Mouse (Mus musculus): ENCODE data around the gene Smarcd1. TPM values are rescaled to one million over a fixed set of nuclear protein-coding genes. Genes with fewer than 3 reads are reported as not detected.
"Not testable (repeated sequence)": the region's sequence is repeated elsewhere in the genome, so short reads cannot be mapped to it uniquely, and the experiment has no call there.

The Smarcd1 gene
- polyA plus RNA-seq, 1 experiment from 2014 or later, result 25.5 TPM

- H3K36me3 ChIP-seq, result no peaks in the 10 kb centered on the region
- H3K27ac ChIP-seq (ENCODE audit: poor library complexity, severe bottlenecking), result no peak overlapping the region
- no peaks in the 10 kb centered on the region for H3K9me3 ChIP-seq (replicated peaks)
- 7% methylated on average over 4 of the region's 4 CpGs for WGBS
- H3K9ac ChIP-seq, result no peak overlapping the region
- no peak for ATAC-seq (ENCODE audit: insufficient number of reproducible peaks, low FRiP score)
- peaks cover 45% of the 10 kb centered on the region; the same call in 1 of the 2 replicates for H3K27me3 ChIP-seq (replicated peaks)
- no peak overlapping the region for H3K4me3 ChIP-seq
- peaks cover 5% of the 10 kb centered on the region; the same call in 1 of the 2 replicates for H3K4me1 ChIP-seq (replicated peaks)
- H3K4me2 ChIP-seq, result no peak overlapping the region
Observed at GRCm38 (mm10) chr15:99688712-99689111, 13.2 kb upstream of the Smarcd1 start.

GRCm38 (mm10) chr15:99690924-99691323, 11.0 kb upstream of the Smarcd1 start:
- no peak for ATAC-seq (ENCODE audit: insufficient number of reproducible peaks, low FRiP score)
- Histone ChIP-seq H3K9me3 (replicated peaks) (no peaks in the 10 kb centered on the region), H3K27ac (ENCODE audit: poor library complexity, severe bottlenecking) (no peak overlapping the region), H3K4me2 (no peak overlapping the region), H3K4me1 (replicated peaks) (peaks cover 16% of the 10 kb centered on the region), H3K27me3 (replicated peaks) (peaks cover 36% of the 10 kb centered on the region; the same call in 1 of the 2 replicates), H3K4me3 (no peak overlapping the region), H3K9ac (no peak overlapping the region), H3K36me3 (no peaks in the 10 kb centered on the region)
- 23% methylated on average over 4 of the region's 4 CpGs for WGBS

GRCm38 (mm10) chr15:99691976-99692375, 10.0 kb upstream of the Smarcd1 start:
- Histone ChIP-seq H3K27ac (ENCODE audit: poor library complexity, severe bottlenecking) (no peak overlapping the region), H3K4me1 (replicated peaks) (peaks cover 16% of the 10 kb centered on the region), H3K4me2 (no peak overlapping the region), H3K36me3 (no peaks in the 10 kb centered on the region), H3K27me3 (replicated peaks) (peaks cover 40% of the 10 kb centered on the region), H3K9ac (no peak overlapping the region), H3K4me3 (no peak overlapping the region), H3K9me3 (replicated peaks) (no peaks in the 10 kb centered on the region)
- WGBS, result 43% methylated on average over 9 of the region's 9 CpGs
- ATAC-seq (ENCODE audit: insufficient number of reproducible peaks, low FRiP score), result no peak

GRCm38 (mm10) chr15:99697309-99697708, 4.6 kb upstream of the Smarcd1 start:
- Histone ChIP-seq H3K4me2 (no peak overlapping the region), H3K4me1 (replicated peaks) (peaks cover 26% of the 10 kb centered on the region), H3K4me3 (no peak overlapping the region), H3K27me3 (replicated peaks) (peaks cover 34% of the 10 kb centered on the region), H3K9me3 (replicated peaks) (no peaks in the 10 kb centered on the region), H3K9ac (no peak overlapping the region), H3K36me3 (no peaks in the 10 kb centered on the region), H3K27ac (ENCODE audit: poor library complexity, severe bottlenecking) (no peak overlapping the region)
- 11% methylated on average over 2 of the region's 2 CpGs for WGBS
- no peak for ATAC-seq (ENCODE audit: insufficient number of reproducible peaks, low FRiP score)

- Histone ChIP-seq H3K36me3 (peaks cover 2% of the 10 kb centered on the region; the same call in 1 of the 2 replicates), H3K4me2 (peak overlapping the region; percentile 28; the same call in 1 of the 2 replicates), H3K27ac (ENCODE audit: poor library complexity, severe bottlenecking) (no peak overlapping the region), H3K9ac (no peak overlapping the region), H3K4me1 (replicated peaks) (peaks cover 37% of the 10 kb centered on the region), H3K4me3 (no peak overlapping the region), H3K27me3 (replicated peaks) (peaks cover 24% of the 10 kb centered on the region), H3K9me3 (replicated peaks) (no peaks in the 10 kb centered on the region)
- 27% methylated on average over 20 of the region's 20 CpGs for WGBS
- ATAC-seq (ENCODE audit: insufficient number of reproducible peaks, low FRiP score), result no peak
Observed at GRCm38 (mm10) chr15:99698533-99699085, 3.3 kb upstream of the Smarcd1 start.

- 82% methylated on average over 10 of the region's 10 CpGs for WGBS
- H3K4me3 ChIP-seq, result no peak overlapping the region
- peaks cover 12% of the 10 kb centered on the region; the same call in 1 of the 2 replicates for H3K36me3 ChIP-seq
- no peak for ATAC-seq (ENCODE audit: insufficient number of reproducible peaks, low FRiP score)
- H3K9ac ChIP-seq, result no peak overlapping the region
- H3K27me3 ChIP-seq (replicated peaks), result peaks cover 24% of the 10 kb centered on the region
- peaks cover 43% of the 10 kb centered on the region for H3K4me1 ChIP-seq (replicated peaks)
- no peak overlapping the region for H3K4me2 ChIP-seq
- no peak overlapping the region for H3K27ac ChIP-seq (ENCODE audit: poor library complexity, severe bottlenecking)
- H3K9me3 ChIP-seq (replicated peaks), result no peaks in the 10 kb centered on the region
Observed at GRCm38 (mm10) chr15:99699715-99700114, 2.2 kb upstream of the Smarcd1 start.

- 84% methylated on average over 18 of the region's 18 CpGs for WGBS
- Histone ChIP-seq H3K9ac (no peak overlapping the region), H3K36me3 (peaks cover 13% of the 10 kb centered on the region), H3K27me3 (replicated peaks) (peaks cover 24% of the 10 kb centered on the region), H3K4me3 (no peak overlapping the region), H3K4me2 (no peak overlapping the region), H3K4me1 (replicated peaks) (peaks cover 43% of the 10 kb centered on the region), H3K9me3 (replicated peaks) (no peaks in the 10 kb centered on the region), H3K27ac (ENCODE audit: poor library complexity, severe bottlenecking) (no peak overlapping the region)
- ATAC-seq (ENCODE audit: insufficient number of reproducible peaks, low FRiP score), result no peak
Observed at GRCm38 (mm10) chr15:99700219-99701106, 1.5 kb upstream of the Smarcd1 start.

GRCm38 (mm10) chr15:99701640-99701998, 310 bp upstream of the Smarcd1 start:
- peak overlapping the region; percentile 96; the same call in 1 of the 2 replicates for H3K27ac ChIP-seq (ENCODE audit: poor library complexity, severe bottlenecking)
- peak overlapping the region; percentile 79 for H3K4me3 ChIP-seq
- 42% methylated on average over 16 of the region's 16 CpGs for WGBS
- peaks cover 19% of the 10 kb centered on the region for H3K27me3 ChIP-seq (replicated peaks)
- H3K4me1 ChIP-seq (replicated peaks), result peaks cover 48% of the 10 kb centered on the region
- H3K4me2 ChIP-seq, result peak overlapping the region; percentile 67
- H3K36me3 ChIP-seq, result peaks cover 21% of the 10 kb centered on the region
- ATAC-seq (ENCODE audit: insufficient number of reproducible peaks, low FRiP score); H3K9me3 ChIP-seq (replicated peaks): not testable (repeated sequence)
- peak overlapping the region; percentile 90; the same call in 1 of the 2 replicates for H3K9ac ChIP-seq

GRCm38 (mm10) chr15:99703104-99703503, 1.2 kb downstream of the Smarcd1 start:
- Histone ChIP-seq H3K27me3 (replicated peaks) (0 out of 2 replicates have a peak, but pooled peaks cover 5% of the 10 kb centered on the region), H3K4me3 (peak overlapping the region; percentile 79), H3K9me3 (replicated peaks) (no peaks in the 10 kb centered on the region), H3K4me2 (peak overlapping the region; percentile 67), H3K9ac (peak overlapping the region; percentile 90), H3K27ac (ENCODE audit: poor library complexity, severe bottlenecking) (peak overlapping the region; percentile 96), H3K4me1 (replicated peaks) (peaks cover 48% of the 10 kb centered on the region), H3K36me3 (peaks cover 35% of the 10 kb centered on the region)
- 67% methylated on average over 9 of the region's 9 CpGs for WGBS
- no peak for ATAC-seq (ENCODE audit: insufficient number of reproducible peaks, low FRiP score)

- Histone ChIP-seq H3K4me2 (peak overlapping the region; percentile 67), H3K9me3 (replicated peaks) (no peaks in the 10 kb centered on the region), H3K4me1 (replicated peaks) (peaks cover 46% of the 10 kb centered on the region), H3K9ac (peak overlapping the region; percentile 65), H3K36me3 (peaks cover 41% of the 10 kb centered on the region), H3K27me3 (replicated peaks) (0 out of 2 replicates have a peak, but pooled peaks cover 1% of the 10 kb centered on the region), H3K4me3 (peak overlapping the region; percentile 30; the same call in 1 of the 2 replicates), H3K27ac (ENCODE audit: poor library complexity, severe bottlenecking) (peak overlapping the region; percentile 96)
- WGBS, result 65% methylated on average over 5 of the region's 5 CpGs
- ATAC-seq (ENCODE audit: insufficient number of reproducible peaks, low FRiP score), result no peak
Observed at GRCm38 (mm10) chr15:99703676-99704040, 1.7 kb downstream of the Smarcd1 start.

GRCm38 (mm10) chr15:99704041-99704681, 2.2 kb downstream of the Smarcd1 start:
- Histone ChIP-seq H3K4me3 (peak overlapping the region; percentile 30), H3K4me2 (peak overlapping the region; percentile 67), H3K4me1 (replicated peaks) (peaks cover 42% of the 10 kb centered on the region), H3K9me3 (replicated peaks) (no peaks in the 10 kb centered on the region), H3K36me3 (peaks cover 46% of the 10 kb centered on the region), H3K27ac (ENCODE audit: poor library complexity, severe bottlenecking) (peak overlapping the region; percentile 96), H3K9ac (peak overlapping the region; percentile 65), H3K27me3 (replicated peaks) (no peaks in the 10 kb centered on the region)
- no peak for ATAC-seq (ENCODE audit: insufficient number of reproducible peaks, low FRiP score)
- 37% methylated on average over 23 of the region's 23 CpGs for WGBS

All from heart, embryonic 12.5 days (tissue).